Mouse (Mus musculus) spleen, adult 12 weeks (tissue): Measurements from ENCODE around the gene Gm28048.

ENCODE experiments used
- DNase-seq: peaks from one replicate; pipeline ENCODE4 v3.0.0; 2022; ENCODE audit warnings: low spot score

Gene Gm28048

GRCm38 (mm10) chr11:22832600-22832999 is 149.3 kb downstream of the Gm28048 start:
- DNase-seq, result no peak

- no peak for DNase-seq
These were observed 150.0 kb downstream of the Gm28048 start for GRCm38 (mm10) chr11:22831916-22832315.

GRCm38 (mm10) chr11:22830684-22831083 is 151.2 kb downstream of the Gm28048 start:
- no peak for DNase-seq

GRCm38 (mm10) chr11:22830179-22830611 is 151.7 kb downstream of the Gm28048 start:
- DNase-seq, result no peak

GRCm38 (mm10) chr11:22828988-22829632 is 152.8 kb downstream of the Gm28048 start:
- DNase-seq, result no peak

GRCm38 (mm10) chr11:22827514-22828080 is 154.3 kb downstream of the Gm28048 start:
- DNase-seq, result no peak

GRCm38 (mm10) chr11:22826665-22827064 is 155.2 kb downstream of the Gm28048 start:
- no peak for DNase-seq

- DNase-seq, result no peak
These were observed 155.8 kb downstream of the Gm28048 start for GRCm38 (mm10) chr11:22826051-22826450.

- no peak for DNase-seq
These were observed 156.3 kb downstream of the Gm28048 start for GRCm38 (mm10) chr11:22825548-22825947.

- DNase-seq, result no peak
These were observed 157.7 kb downstream of the Gm28048 start for GRCm38 (mm10) chr11:22824049-22824705.

GRCm38 (mm10) chr11:22821243-22821642 is 160.6 kb downstream of the Gm28048 start:
- DNase-seq, result no peak

- DNase-seq, result no peak
These were observed 163.5 kb downstream of the Gm28048 start for GRCm38 (mm10) chr11:22818371-22818770.

GRCm38 (mm10) chr11:22815877-22816276 is 166.0 kb downstream of the Gm28048 start:
- no peak for DNase-seq

GRCm38 (mm10) chr11:22815143-22815542 is 166.7 kb downstream of the Gm28048 start:
- no peak for DNase-seq

GRCm38 (mm10) chr11:22813921-22814704 is 167.8 kb downstream of the Gm28048 start:
- DNase-seq, result peak; percentile 13

GRCm38 (mm10) chr11:22813427-22813826 is 168.5 kb downstream of the Gm28048 start:
- no peak for DNase-seq

GRCm38 (mm10) chr11:22811413-22811812 is 170.5 kb downstream of the Gm28048 start:
- no peak for DNase-seq

- DNase-seq, result no peak
These were observed 172.3 kb downstream of the Gm28048 start for GRCm38 (mm10) chr11:22809465-22810096.

- DNase-seq, result no peak
These were observed 173.8 kb downstream of the Gm28048 start for GRCm38 (mm10) chr11:22808040-22808439.

- no peak for DNase-seq
These were observed 176.7 kb downstream of the Gm28048 start for GRCm38 (mm10) chr11:22805171-22805570.

- DNase-seq, result no peak
These were observed 181.9 kb downstream of the Gm28048 start for GRCm38 (mm10) chr11:22799987-22800424.

GRCm38 (mm10) chr11:22798916-22799315 is 183.0 kb downstream of the Gm28048 start:
- DNase-seq, result no peak
